Mouse (Mus musculus) embryo, embryonic 10 days (tissue): ENCODE data around the gene Kirrel3.

Experiments
- DNase-seq: peaks from one replicate; pipeline ENCODE4 v3.0.0-alpha.2; 2015; ENCODE audit warnings: low spot score

The Kirrel3 gene

DNA sequence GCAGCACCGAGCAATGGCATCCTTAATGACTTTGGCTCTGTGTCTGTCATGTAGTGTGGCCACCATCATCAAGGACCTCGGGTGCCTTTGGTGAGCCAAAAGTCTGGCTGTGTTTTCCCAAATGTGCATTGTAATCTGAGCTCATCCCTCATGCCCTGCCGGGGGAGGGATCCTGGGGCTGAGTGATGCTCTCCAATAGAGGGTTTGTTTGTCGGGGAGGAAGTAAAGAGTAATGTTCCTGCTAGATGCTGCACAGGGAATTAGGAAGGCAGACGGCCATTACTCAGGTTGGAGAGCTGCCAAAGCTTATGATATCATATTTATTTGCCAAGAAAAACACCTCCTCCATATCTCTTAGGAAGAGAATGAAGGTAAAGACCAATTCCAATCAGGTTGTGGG is 401.1 kb downstream of the Kirrel3 start:
- no peak for DNase-seq

DNA sequence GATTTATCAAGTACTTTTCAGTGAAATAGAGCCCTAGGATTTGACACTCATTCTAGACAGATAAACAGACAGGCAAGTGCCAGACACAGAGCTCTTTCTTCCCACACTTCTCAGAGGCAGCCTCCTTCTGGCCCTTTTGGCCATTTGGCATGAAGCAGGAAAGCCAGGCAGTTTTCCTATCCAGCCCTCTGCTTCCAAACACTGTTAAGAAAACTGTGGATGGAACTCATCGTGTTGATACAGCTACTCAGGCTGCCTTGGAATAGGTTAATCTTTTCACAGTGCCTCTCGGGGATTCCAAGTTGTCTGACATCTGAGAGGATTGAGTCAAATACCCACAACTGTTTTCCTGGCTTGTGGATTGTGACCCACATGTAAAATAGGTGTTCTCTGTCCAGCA is 401.5 kb downstream of the Kirrel3 start:
- no peak for DNase-seq

DNA sequence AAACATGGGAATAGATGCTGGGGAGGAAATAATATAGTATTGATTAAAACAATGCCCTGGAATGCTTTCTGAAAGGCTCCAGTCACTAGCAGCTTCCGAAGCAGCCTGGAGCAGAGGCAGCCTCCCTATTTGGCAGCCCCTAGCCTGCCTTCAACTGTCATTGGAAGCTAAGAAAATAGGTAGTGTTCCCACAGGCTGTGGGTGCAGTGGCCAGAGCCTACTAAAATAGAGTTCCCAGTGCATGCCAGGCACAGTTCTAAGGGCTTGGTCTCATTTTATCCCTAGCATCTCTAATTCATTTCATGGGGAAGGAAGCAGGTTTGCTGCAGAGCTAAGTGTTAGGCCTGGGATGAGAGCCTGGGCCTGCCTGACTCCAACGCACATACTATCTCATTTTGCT is 402.6 kb downstream of the Kirrel3 start:
- DNase-seq, result no peak

DNA sequence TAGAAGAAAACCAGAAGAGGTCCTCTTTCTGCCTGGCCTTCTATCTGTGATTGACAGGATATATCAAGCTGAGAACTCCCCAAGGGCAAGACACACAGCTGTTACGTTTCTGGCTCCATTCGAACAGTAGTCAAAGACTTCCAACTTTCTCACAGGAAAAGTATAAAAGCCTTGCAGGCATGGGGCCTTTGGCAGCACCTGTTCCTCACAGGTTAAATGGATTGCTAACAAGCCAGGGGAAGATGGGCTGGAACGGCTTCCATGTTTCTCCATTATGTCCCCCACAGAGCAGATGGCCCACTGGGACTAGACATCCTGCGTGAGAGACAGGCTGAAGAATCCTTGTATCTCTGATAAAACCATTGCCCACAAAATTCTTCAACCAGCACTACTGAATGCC is 415.5 kb downstream of the Kirrel3 start:
- no peak for DNase-seq

DNA sequence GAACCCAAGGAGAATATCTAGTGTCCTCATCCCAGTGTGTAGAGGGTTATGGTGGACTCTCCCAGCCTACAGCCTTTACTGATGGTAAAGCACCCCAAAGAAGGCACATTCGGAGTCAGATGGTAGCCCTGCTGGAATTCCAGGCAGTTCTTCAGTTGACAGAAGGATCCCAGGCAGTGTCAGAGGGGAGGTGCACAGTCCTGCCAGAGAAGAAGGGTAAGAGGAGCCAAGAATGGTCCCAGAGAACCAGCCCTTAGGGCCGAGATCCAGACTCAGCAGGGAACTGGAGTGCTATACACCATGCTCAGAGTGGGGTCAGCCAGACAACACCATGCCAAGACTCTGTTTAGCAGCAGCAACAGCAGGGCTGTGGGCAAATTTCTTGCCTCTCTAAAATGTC is 416.2 kb downstream of the Kirrel3 start:
- no peak for DNase-seq

DNA sequence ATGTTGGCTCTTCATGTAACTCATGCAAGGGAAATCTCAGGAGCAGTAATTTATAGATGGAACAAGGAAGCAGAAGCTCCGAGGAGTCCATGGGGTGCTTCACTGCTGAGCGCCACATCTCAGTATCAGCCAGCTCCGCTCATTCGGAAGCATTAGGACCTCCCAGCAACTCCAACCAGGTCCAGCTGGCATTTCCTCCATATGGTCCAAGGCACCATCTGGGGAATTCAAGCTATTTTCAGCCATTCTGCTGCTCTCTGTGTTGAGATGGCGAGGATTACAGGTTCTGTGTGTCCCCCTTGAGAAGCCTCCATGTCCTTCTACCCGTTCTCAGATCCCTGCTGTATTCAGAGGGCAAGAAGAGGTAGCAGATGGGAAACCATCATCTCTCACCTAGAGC is 419.5 kb downstream of the Kirrel3 start:
- no peak for DNase-seq

DNA sequence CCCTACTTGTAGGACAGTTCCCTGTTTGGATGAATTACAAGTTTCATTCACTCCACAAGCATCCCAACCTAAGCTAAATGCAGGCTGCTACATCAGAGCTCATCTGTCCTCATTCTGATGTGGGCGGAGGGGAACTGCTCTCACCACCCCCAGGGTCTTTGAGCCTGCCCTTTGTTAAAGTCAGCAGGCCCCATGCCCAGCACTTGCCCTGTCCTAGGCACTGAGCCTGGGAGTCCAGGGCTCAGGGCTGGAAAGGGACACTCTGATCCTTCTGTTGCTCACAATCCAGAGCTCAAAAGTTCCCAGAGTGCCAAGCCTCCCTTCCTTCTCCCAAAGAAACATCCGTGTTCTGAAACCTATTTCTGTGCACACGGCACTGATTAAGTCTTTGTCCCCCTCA is 422.3 kb downstream of the Kirrel3 start:
- no peak for DNase-seq

DNA sequence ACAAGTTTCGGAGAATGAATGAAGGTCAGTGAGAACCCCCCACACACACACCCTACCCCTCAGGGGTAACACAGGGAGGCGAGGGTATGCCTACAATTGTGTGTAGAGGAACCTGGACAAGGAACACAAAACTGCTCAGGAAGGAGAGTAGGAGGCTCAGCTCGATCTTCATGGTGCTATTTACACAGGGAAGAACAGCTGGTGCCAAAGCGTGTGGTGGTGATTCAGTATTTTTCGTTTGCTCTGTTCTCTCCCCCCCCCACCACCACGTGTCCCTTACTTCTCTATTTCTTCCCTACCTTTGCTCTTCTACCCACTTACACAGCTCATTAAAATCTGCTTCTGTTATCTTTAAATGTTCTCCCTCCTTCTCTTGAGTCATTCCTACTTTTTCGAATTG is 426.1 kb downstream of the Kirrel3 start:
- DNase-seq, result no peak

DNA sequence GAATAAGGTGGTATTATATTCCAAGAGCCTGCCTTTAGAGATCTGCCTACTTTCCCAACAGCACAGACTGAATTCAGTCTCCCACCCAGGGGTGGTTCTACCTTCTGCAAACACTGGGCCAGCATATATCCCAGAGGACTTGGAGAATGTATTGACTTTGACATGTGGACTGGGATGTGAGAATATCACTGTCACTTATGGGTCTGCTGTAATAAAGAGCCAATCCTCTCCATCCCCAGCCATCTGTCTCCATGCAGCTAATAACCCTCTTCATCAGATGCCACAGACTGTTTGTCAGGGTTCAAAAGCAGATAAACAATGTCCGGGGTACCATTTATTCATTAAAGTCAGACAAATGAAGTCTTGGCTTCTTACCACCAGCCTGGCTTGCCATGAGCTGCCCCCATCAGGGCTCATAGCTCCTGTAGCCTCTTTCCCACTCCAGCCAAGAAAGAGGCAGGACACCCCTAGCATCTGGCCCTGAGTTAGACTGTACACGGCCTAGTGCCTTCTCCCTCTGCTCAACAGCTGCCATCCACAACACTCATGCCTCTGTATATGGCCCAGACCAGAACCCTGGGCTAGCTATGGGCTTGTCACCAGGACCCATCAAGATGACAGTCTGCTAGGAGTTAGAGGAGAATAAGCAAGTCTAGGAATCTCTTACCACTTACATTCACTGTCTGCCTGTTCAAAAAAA is 426.7 kb downstream of the Kirrel3 start:
- no peak for DNase-seq

DNA sequence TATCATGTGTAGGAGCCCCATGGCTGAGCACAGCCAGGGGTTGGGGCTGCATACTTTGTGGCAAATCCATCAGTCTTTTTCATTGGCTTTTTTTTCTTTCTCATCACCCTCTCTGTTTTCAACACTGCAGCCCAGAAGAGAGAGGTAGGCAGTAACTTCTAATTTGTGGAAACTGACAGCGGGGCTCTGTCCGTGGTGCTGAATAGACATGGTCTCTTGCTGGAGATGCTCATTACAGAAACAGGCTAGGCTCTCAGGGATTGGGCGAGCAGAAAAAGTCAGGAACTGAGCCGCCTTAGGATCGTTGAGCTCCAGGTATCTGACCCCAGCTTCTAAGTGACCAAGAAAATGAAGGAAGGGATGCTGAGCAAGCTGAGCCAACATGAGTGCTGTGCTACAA is 427.3 kb downstream of the Kirrel3 start:
- DNase-seq, result peak; percentile 85

DNA sequence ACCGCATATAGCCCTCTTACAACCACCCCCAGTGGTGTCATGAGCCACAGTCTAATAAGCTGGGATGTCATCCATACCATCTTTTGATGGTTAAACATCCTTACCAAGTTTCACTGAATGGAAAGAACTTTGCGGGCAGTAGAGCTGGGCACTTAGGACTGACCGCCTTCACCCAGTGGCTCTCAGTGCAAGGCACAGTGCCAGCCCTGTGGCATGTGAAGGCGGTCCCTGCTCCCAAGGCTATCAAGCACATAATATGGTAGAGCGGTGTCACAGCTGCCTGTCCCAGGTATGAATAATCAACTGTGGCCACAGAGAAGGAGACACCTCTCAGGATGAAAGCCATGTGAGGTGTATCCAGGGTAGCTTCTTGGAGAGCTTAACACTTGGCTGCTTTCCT is 433.3 kb downstream of the Kirrel3 start:
- DNase-seq, result no peak

DNA sequence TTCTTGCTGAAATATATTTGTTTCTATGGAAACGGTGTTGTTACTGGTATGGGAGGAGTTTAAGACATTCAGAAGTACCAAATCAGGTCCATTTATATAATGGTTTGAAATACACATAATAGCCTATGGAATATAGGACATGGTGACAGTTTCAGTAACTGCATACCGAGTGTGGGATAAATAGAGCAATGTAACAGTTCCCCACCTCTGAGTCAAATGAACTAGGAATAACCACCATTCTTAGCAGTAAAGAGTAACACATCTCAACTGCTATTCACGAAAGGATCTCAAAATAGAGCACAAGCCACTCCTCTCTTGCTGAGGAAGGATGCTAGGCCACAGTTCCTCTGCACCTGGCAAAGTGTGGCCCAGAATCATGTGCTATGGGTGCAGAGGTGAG is 434.4 kb downstream of the Kirrel3 start:
- DNase-seq, result no peak

DNA sequence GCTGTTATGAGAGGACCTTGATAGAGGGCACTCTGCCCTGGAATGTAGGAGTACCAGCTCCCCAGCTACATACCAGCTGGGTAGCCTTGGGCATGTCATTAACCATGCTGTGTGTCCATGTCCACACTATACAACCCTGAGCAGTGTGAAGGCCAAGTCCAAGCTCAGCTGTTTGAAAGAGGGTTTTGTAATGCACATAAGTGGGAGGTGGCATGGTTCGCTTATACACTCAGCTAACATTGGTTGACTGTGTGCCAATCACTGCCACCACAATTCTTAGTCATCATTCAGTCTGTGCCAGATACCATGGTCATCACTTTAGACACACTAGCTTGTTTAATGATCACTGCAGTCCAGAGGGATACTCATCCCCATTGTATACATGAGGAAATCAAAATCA is 436.2 kb downstream of the Kirrel3 start:
- DNase-seq, result no peak

DNA sequence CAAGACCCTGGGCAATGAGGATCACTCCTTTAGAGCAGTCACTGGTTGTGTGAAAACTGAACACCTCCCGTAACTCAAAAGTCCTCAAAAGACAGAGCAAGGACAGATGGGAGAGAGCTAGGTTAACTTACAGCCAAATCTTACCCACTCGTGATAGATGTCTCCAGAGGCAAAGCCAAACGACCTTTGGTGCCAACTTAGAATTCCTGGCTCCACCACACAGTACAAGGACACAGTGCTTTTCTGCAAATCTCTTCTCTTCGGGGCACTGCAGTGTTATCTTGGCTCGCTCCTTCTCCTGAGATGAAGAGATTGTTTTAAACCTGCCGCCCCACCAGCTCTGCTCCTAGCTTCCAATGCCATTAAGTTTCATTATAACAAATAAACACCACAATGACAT is 437.0 kb downstream of the Kirrel3 start:
- no peak for DNase-seq

DNA sequence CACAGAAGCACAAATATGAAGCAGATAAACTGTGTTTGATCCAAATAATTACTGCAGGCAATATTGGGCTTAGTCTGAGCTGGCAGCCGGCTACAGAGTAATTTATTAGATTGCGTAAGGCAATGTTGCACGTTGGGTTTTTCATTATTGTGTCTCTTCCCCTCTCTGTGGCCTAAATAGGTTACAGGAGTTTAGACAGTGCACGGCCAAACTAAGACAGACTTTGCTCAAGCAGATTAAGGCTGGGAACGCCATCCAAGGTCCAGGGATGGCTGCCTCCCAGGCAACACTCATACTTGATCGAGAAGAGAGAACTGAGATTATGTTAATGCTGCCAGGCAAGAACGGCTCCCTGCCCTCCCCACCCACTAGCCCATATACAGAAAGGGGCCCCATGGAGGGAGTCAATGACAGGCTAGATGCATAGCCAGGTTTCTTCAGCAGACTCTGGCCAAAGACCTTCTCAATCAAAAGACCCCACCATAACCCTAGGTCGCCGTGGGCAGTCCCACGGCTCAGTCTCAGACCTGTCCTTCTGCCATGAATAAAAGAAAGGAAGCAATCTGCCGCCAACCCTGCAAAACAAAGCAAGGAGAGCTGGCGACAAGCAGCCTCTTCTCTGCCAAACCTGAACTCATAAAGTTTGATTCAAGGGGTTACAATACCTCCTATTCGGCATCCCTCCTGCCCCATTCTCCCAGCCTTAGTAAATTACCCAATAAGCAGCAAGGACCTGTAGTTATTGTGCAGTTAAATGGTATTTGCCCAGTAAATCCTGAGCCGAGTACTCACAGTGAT is 437.6 kb downstream of the Kirrel3 start:
- DNase-seq, result no peak

DNA sequence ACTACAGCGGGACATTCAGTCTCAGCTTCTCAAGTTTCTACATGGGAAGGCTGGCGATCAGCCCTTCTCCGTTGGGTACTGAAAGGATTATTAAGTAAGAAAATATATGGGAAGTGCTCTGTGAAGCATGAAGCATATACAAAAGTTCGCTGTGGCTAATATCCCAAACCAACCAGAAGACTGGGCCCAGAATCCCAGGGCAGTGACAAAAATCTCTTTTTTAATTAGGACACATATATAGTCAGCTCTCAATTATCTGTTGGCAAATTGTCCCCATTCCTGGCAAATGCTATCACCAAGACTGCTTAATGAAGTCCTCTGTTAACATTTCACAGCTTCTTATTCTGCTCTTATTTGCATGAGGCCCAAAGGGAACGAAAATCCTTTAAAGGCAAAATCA is 439.9 kb downstream of the Kirrel3 start:
- no peak for DNase-seq

DNA sequence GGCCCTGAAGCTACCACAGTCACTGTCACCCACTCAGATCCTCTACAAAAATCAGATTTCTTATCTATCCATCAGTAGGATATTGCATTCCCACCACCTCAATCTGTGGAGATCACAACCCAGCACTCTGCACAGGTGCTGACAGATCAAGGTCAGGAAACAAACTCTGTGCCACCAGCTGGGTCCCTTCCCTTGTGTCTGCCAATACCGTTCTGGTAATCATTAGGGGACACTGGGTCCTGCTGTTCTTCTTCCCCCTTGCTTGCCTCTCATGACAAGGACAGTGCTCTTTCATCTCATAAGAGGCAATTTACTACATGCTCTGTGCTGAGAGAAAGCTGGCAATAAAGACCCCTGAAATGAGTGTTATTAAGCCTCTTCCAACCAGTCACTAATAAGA is 444.7 kb downstream of the Kirrel3 start:
- no peak for DNase-seq

DNA sequence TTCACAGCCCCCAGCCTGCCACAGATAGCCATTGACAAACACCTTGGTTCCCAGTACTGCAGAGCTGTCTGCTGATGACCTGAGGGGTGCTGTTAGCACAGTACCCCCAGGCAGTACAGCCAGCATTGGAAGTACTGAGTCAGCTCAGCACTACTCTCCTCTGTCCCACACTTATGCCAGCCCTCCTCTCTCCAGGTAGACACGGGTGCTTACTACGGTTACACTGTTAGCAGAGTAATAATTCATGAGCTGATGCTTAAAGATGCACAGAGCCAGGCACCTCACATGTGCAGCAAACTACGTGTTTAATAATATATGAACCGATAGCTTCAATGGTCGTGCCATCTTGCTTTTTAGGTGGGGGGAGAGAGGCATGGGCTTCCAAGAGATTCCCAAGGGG is 452.4 kb downstream of the Kirrel3 start:
- DNase-seq, result no peak

DNA sequence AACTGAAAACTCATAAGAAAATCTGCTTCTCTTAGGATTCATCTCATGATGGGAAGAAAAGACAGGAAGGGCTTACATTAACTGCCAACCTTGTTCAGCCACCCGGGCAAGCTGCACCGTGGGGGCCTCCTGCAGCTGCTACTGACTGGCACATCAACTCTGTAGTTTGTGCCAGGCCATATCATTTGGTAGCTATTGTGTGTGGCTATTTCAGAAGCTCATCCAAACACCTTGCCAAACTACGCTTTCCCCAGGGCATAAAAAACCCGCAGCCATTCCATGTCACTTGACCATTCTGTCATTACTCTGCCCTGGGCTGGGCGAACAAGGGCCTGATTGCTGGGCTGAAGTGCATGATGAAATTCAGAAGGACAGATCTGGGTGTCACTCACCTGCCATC is 453.9 kb downstream of the Kirrel3 start:
- DNase-seq, result no peak

DNA sequence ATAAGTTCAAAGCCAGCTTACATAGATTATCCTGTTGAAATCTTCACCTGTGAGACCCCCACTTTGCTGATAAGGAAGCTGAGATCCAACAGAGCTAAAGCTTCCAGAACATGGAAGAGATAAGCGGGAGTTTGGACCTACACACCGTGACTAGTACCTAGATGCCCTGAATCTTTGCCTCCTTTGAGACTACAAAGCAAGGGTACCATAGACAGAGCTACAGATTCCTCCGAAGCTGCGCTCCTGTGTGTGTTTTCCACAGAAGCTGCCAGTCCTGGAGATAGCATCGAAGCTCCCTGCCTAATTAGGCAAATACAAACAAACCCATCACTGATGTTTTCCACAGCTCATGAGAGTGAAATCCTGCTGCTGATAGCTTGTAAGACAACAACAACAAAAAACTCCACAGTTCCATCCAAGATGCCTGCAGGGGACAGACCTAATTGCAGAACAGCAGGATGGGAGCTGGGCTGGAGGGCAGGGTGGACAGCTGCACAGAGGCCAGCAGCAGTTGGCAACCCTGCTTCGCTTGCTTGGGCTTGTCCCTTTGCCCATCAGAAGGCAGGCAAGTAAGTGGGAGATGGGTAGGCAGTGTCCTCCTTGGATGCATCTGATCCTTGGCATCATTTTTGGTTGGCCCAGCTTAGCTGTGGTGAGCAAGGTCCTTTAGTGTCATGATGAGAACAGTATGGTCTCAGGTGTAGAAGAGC is 456.6 kb downstream of the Kirrel3 start:
- no peak for DNase-seq

DNA sequence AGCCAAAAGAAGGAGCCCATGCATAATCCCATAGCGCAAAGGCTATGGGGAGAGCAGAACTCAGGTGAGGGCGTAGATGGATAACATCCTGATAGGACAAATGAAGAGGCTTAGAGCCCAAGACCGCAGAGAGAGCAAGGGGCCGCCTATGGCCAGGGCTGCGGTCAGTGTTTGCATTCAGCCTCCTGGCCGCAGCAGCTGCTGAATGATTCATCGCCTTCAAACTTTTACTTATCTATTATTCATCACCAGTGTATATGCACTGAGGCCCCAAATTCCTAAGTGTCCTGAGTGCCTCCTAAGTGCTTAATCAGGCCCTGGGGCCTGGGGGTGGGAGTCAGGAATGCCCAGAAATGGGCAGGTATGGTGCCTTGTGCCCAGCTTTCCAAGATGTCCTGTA is 457.3 kb downstream of the Kirrel3 start:
- DNase-seq, result no peak

DNA sequence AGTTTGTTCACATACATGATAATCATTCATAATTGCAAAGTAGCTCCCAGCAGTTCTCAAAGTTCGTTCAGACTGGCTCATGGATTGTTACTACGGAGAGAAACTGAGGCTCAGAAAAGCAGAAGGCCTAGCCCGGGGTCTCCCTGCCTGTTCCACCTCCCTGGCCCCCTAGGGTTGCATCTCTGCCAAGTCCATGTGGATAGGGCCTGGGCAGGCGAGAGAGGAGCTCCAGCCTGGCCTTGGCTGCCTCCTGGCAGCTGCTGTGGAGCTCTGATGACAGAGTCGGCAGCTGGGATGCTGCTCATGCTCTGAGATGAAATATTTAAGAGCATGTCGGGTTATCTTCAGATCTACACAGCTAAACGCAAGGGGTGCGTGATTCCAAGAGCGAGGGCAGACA is 459.6 kb downstream of the Kirrel3 start:
- DNase-seq, result no peak

DNA sequence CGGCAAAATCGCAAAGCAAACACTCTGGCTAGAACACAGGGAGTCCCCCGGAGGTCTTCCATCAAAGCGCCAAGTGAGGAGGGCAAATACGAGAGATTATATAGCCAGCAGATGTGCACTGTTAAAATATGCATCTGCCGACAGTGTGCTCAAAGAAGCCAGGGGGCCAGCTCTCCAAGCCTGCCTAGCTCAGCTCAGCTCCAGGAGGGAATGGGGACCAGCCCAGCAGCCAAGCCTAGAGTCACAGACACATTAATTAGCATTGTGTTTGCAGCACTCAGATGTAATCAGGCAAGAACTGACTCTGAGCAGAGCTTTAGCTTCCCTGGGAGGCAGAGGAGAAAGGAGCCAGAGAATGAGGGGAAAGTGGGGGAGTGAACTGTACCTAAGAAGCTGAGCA is 461.6 kb downstream of the Kirrel3 start:
- peak; percentile 10 for DNase-seq
